ENCODE assay signal across 25 mouse cellular contexts in genomic region chr6:12575619-12576216, GRCm38 (mm10).
DNase-seq lines count a peak whose midpoint lies in the region; ATAC-seq and TF ChIP-seq lines count a peak whose summit lies in the region.
"Had no signal": no experiment of that assay in that cellular context is flagged by ENCODE, and none has a peak within 500 bp of the region (broad histone marks: within the 10 kb centered on the region; RNA-seq: fewer than 3 reads in every experiment).

No protein-coding gene starts in this region.

- peak; percentile 47; the same call in 1 of the 2 replicates for ATAC-seq in liver, embryonic 12.5 days
- no peak for ATAC-seq in liver, postnatal 0 days
- ATAC-seq in hindbrain, embryonic 14.5 days (ENCODE audit: low FRiP score) = peak; percentile 43; the same call in 1 of the 2 replicates
- peak; percentile 72; the same call in 1 of the 2 replicates for ATAC-seq in midbrain, embryonic 14.5 days (ENCODE audit: low FRiP score, low TSS enrichment)

- TF ChIP-seq CTCF in liver, postnatal 0 days (IDR thresholded peaks at IDR 0.05; ENCODE audit: low read depth) = no peak

- H3K9ac ChIP-seq in liver, embryonic 12.5 days = no peak overlapping the region
- no peak overlapping the region for H3K9ac ChIP-seq in liver, postnatal 0 days (replicated peaks)
- no peak overlapping the region; the same call in 1 of the 2 replicates for H3K9ac ChIP-seq in hindbrain, embryonic 14.5 days
- H3K9ac ChIP-seq in midbrain, embryonic 14.5 days (replicated peaks; ENCODE audit: low read length) = no peak overlapping the region
- H3K9ac ChIP-seq: embryonic facial prominence, embryonic 13.5 days; limb, embryonic 15.5 days; liver, embryonic 15.5 days had no signal

- H3K9me3 ChIP-seq in liver, embryonic 12.5 days (replicated peaks) = no peaks in the 10 kb centered on the region
- H3K9me3 ChIP-seq in liver, postnatal 0 days (ENCODE audit: low read length) = no peaks in the 10 kb centered on the region
- no peaks in the 10 kb centered on the region for H3K9me3 ChIP-seq in hindbrain, embryonic 14.5 days (ENCODE audit: control insufficient read depth, low read length)
- H3K9me3 ChIP-seq in midbrain, embryonic 14.5 days (ENCODE audit: control insufficient read depth, low read length) = no peaks in the 10 kb centered on the region
- H3K9me3 ChIP-seq: embryonic facial prominence, embryonic 13.5 days; limb, embryonic 15.5 days; liver, embryonic 15.5 days had no signal

- no peaks in the 10 kb centered on the region for H3K36me3 ChIP-seq in liver, embryonic 12.5 days
- H3K36me3 ChIP-seq in liver, postnatal 0 days (replicated peaks; ENCODE audit: insufficient read depth, low read length) = no peaks in the 10 kb centered on the region
- no peaks in the 10 kb centered on the region for H3K36me3 ChIP-seq in hindbrain, embryonic 14.5 days (replicated peaks; ENCODE audit: control insufficient read depth, insufficient read depth)
- H3K36me3 ChIP-seq in midbrain, embryonic 14.5 days (ENCODE audit: control insufficient read depth, insufficient read depth, low read length) = no peaks in the 10 kb centered on the region
- H3K36me3 ChIP-seq: embryonic facial prominence, embryonic 13.5 days; limb, embryonic 15.5 days; liver, embryonic 15.5 days had no signal

- H3K4me2 ChIP-seq in liver, embryonic 12.5 days = no peak overlapping the region
- H3K4me2 ChIP-seq in liver, postnatal 0 days (ENCODE audit: low read depth, low read length) = no peak overlapping the region
- no peak overlapping the region for H3K4me2 ChIP-seq in hindbrain, embryonic 14.5 days (replicated peaks)
- peak overlapping the region; percentile 3; the same call in 1 of the 2 replicates for H3K4me2 ChIP-seq in midbrain, embryonic 14.5 days (ENCODE audit: low read length)
- H3K4me2 ChIP-seq: embryonic facial prominence, embryonic 13.5 days; limb, embryonic 15.5 days; liver, embryonic 15.5 days had no signal

- 46% methylated on average over 6 of the region's 6 CpGs for WGBS in liver, embryonic 12.5 days (ENCODE audit: insufficient replicate concordance)
- 58% methylated on average over 6 of the region's 6 CpGs for WGBS in liver, postnatal 0 days (ENCODE audit: insufficient replicate concordance)
- WGBS in hindbrain, embryonic 14.5 days = 38% methylated on average over 6 of the region's 6 CpGs
- WGBS in midbrain, embryonic 14.5 days = 29% methylated on average over 6 of the region's 6 CpGs

- H3K27ac ChIP-seq in liver, embryonic 12.5 days = no peak overlapping the region
- H3K27ac ChIP-seq in liver, postnatal 0 days (ENCODE audit: low read depth) = no peak overlapping the region
- peak overlapping the region; percentile 73 for H3K27ac ChIP-seq in hindbrain, embryonic 14.5 days
- peak overlapping the region; percentile 60 for H3K27ac ChIP-seq in midbrain, embryonic 14.5 days (replicated peaks; ENCODE audit: low read depth, low read length)
- H3K27ac ChIP-seq: embryonic facial prominence, embryonic 13.5 days; kidney, postnatal 0 days; limb, embryonic 15.5 days; liver, embryonic 15.5 days; macrophage had no signal

- no peak for TF ChIP-seq EP300 in liver, postnatal 0 days (IDR thresholded peaks at IDR 0.05; ENCODE audit: low read depth)

- DNase-seq in liver, postnatal 0 days = no peak
- DNase-seq in hindbrain, embryonic 14.5 days (ENCODE audit: low spot score) = peak; percentile 40
- DNase-seq in midbrain, embryonic 14.5 days = peak; percentile 75
- no peak for DNase-seq in spleen, postnatal 10 days (ENCODE audit: low spot score in 2 of 2)
- no peak for DNase-seq in thymus, postnatal 14 days
- no peak for DNase-seq in lung, postnatal 36 days
- DNase-seq: adrenal gland, postnatal 10 days; cerebellum, adult 8-10 months; cerebellum, postnatal 36 days; embryo, embryonic 11 days; gastrocnemius, postnatal 25 days; heart, adult 18-20 months; kidney, adult 11 months; layer of hippocampus, adult 9-11 months; left cerebral cortex, postnatal 4 days; right cerebral cortex, postnatal 14 days; spleen, adult 18-20 months; thymus, postnatal 25 days had no signal

- no peak overlapping the region for H3K4me3 ChIP-seq in liver, embryonic 12.5 days
- no peak overlapping the region for H3K4me3 ChIP-seq in liver, postnatal 0 days (ENCODE audit: low read depth, low read length)
- H3K4me3 ChIP-seq in hindbrain, embryonic 14.5 days (replicated peaks; ENCODE audit: low read length) = no peak overlapping the region
- H3K4me3 ChIP-seq in midbrain, embryonic 14.5 days (replicated peaks; ENCODE audit: low read depth, low read length) = no peak overlapping the region
- H3K4me3 ChIP-seq: embryonic facial prominence, embryonic 13.5 days; erythroblast, embryonic 14.5 days; limb, embryonic 15.5 days; liver, embryonic 15.5 days had no signal

- H3K27me3 ChIP-seq in liver, embryonic 12.5 days (replicated peaks) = no peaks in the 10 kb centered on the region
- no peaks in the 10 kb centered on the region for H3K27me3 ChIP-seq in liver, postnatal 0 days (ENCODE audit: insufficient read depth, low read length)
- H3K27me3 ChIP-seq in hindbrain, embryonic 14.5 days (ENCODE audit: control insufficient read depth, insufficient read depth, low read length) = no peaks in the 10 kb centered on the region
- no peaks in the 10 kb centered on the region for H3K27me3 ChIP-seq in midbrain, embryonic 14.5 days (ENCODE audit: control insufficient read depth, insufficient read depth, low read length)
- H3K27me3 ChIP-seq: embryonic facial prominence, embryonic 13.5 days; limb, embryonic 15.5 days; liver, embryonic 15.5 days had no signal

- H3K4me1 ChIP-seq in liver, embryonic 12.5 days = no peaks in the 10 kb centered on the region
- no peaks in the 10 kb centered on the region for H3K4me1 ChIP-seq in liver, postnatal 0 days (ENCODE audit: insufficient read depth)
- peaks cover 16% of the 10 kb centered on the region for H3K4me1 ChIP-seq in hindbrain, embryonic 14.5 days (replicated peaks; ENCODE audit: control insufficient read depth, insufficient read depth, low read length)
- H3K4me1 ChIP-seq in midbrain, embryonic 14.5 days (ENCODE audit: control insufficient read depth, insufficient read depth, low read length) = peaks cover 14% of the 10 kb centered on the region
- H3K4me1 ChIP-seq: embryonic facial prominence, embryonic 13.5 days; limb, embryonic 15.5 days; liver, embryonic 15.5 days had no signal

Comparison
In these comparisons a context has a peak if more than half of its experiments do, and no peak if none do; other contexts are left out.
1. H3K27ac ChIP-seq: peak in hindbrain, embryonic 14.5 days (single experiment) and midbrain, embryonic 14.5 days (single experiment); none in liver, embryonic 12.5 days (single experiment) and liver, postnatal 0 days (single experiment).
2. DNase-seq: peak in hindbrain, embryonic 14.5 days (single experiment) and midbrain, embryonic 14.5 days (single experiment); none in liver, postnatal 0 days (single experiment), spleen, postnatal 10 days (0 of 2), thymus, postnatal 14 days (single experiment) and lung, postnatal 36 days (single experiment).